Mouse (Mus musculus): ENCODE data around the gene Plxdc1. TPM values are rescaled to one million over a fixed set of nuclear protein-coding genes. Genes with fewer than 3 reads are reported as not detected.

The Plxdc1 gene
- polyA plus RNA-seq, 1 experiment from 2014 or later, result not detected

DNA sequence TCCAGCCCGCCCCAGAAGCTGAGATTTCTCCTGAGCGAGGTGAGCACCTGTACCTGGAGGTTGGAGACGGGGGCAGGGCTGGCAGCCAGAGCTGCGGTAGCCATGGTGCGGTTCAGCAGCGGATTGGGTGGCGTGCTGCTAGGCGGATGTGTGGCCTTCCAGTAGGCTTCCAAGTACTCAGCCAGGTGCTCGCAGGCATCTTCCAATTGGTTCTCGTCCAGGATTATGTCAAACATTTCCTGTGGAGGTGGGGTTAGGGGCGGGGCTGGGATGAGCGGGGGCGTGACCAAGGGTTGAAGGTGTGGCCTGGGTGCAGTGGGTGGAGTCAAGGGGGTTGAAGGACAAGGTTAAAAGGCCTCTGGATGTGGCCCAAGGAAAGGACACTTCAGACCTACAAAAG lies 18.8 kb upstream of the Plxdc1 start:
- peaks cover 2% of the 10 kb centered on the region; the same call in 1 of the 2 replicates for H3K27me3 ChIP-seq (ENCODE audit: control insufficient read depth, insufficient read depth, low read length)
- peaks cover 2% of the 10 kb centered on the region; the same call in 1 of the 2 replicates for H3K36me3 ChIP-seq (ENCODE audit: control insufficient read depth, insufficient read depth, low read length)
- H3K4me1 ChIP-seq (ENCODE audit: control insufficient read depth, insufficient read depth, low read length), result peaks cover 10% of the 10 kb centered on the region
- WGBS, result 48% methylated on average over 13 of the region's 13 CpGs
- ATAC-seq (ENCODE audit: low FRiP score) (no peak), DNase-seq (ENCODE audit: low spot score, missing footprints) (no peak)
- no peak overlapping the region for H3K4me2 ChIP-seq
- H3K9me3 ChIP-seq (ENCODE audit: control insufficient read depth, low read length), result no peaks in the 10 kb centered on the region
- H3K27ac ChIP-seq (ENCODE audit: low read depth, low read length), result no peak overlapping the region
- no peak overlapping the region for H3K9ac ChIP-seq (ENCODE audit: low read length)
- no peak overlapping the region for H3K4me3 ChIP-seq (ENCODE audit: low read depth, low read length)

DNA sequence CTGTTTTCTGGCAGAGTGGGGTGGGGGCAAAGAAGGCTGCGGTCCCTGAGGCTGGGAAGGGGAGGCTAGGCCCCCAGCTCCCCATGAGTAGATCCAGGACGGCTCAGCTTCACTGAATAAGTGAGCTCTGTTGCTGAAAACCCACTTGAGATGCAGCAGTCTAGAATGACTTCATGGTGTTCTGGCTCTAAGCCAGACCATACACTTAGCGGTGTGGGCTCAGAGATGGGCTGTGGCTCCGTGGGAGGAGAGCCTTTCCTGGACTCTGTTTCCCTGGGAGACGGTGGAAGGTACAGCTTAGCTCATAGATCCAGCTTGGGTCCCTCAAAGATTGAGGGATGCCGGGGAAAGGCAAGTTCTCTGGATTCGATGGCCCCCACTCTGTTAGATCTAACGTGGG lies 17.9 kb upstream of the Plxdc1 start:
- 90% methylated on average over 8 of the region's 8 CpGs for WGBS
- no peak overlapping the region for H3K9ac ChIP-seq (ENCODE audit: low read length)
- H3K4me2 ChIP-seq, result no peak overlapping the region
- DNase-seq (ENCODE audit: low spot score, missing footprints) (no peak), ATAC-seq (ENCODE audit: low FRiP score) (no peak)
- peaks cover 2% of the 10 kb centered on the region; the same call in 1 of the 2 replicates for H3K27me3 ChIP-seq (ENCODE audit: control insufficient read depth, insufficient read depth, low read length)
- peaks cover 2% of the 10 kb centered on the region; the same call in 1 of the 2 replicates for H3K36me3 ChIP-seq (ENCODE audit: control insufficient read depth, insufficient read depth, low read length)
- H3K4me1 ChIP-seq (ENCODE audit: control insufficient read depth, insufficient read depth, low read length), result peaks cover 10% of the 10 kb centered on the region
- no peak overlapping the region for H3K27ac ChIP-seq (ENCODE audit: low read depth, low read length)
- H3K4me3 ChIP-seq (ENCODE audit: low read depth, low read length), result no peak overlapping the region
- no peaks in the 10 kb centered on the region for H3K9me3 ChIP-seq (ENCODE audit: control insufficient read depth, low read length)

DNA sequence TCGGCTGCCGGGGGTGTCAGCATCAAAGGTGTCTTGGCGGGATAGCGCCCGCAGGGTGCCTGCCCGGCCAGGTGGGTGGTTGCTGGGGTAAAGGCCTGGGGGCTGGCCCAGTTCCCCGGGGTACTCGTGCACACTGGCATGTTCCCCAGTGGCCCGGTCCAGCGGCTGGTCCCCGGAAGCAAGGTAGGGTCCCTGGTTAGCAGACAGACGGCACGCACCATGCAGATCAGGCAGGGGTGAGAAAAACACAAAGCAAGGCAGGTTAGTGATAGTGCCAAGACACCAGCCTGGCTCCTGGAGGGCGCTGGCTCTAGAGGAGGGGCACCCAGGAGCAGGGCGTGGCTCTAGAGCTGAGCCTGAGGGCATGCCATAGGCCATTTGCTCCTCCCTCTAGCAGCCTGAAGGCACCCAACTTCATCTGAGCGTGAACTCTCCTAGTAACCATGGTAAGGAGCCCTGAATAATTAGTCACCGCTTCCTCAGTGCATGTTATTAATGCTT lies 17.0 kb upstream of the Plxdc1 start:
- peaks cover 2% of the 10 kb centered on the region; the same call in 1 of the 2 replicates for H3K27me3 ChIP-seq (ENCODE audit: control insufficient read depth, insufficient read depth, low read length)
- 33% methylated on average over 17 of the region's 17 CpGs for WGBS
- peak overlapping the region; percentile 20 for H3K4me2 ChIP-seq
- no peaks in the 10 kb centered on the region for H3K36me3 ChIP-seq (ENCODE audit: control insufficient read depth, insufficient read depth, low read length)
- H3K9me3 ChIP-seq (ENCODE audit: control insufficient read depth, low read length), result no peaks in the 10 kb centered on the region
- no peak overlapping the region for H3K4me3 ChIP-seq (ENCODE audit: low read depth, low read length)
- DNase-seq (ENCODE audit: low spot score, missing footprints) (no peak), ATAC-seq (ENCODE audit: low FRiP score) (peak; percentile 36; the same call in 1 of the 2 replicates)
- H3K27ac ChIP-seq (ENCODE audit: low read depth, low read length), result no peak overlapping the region
- H3K4me1 ChIP-seq (ENCODE audit: control insufficient read depth, insufficient read depth, low read length), result peaks cover 10% of the 10 kb centered on the region
- no peak overlapping the region for H3K9ac ChIP-seq (ENCODE audit: low read length)

DNA sequence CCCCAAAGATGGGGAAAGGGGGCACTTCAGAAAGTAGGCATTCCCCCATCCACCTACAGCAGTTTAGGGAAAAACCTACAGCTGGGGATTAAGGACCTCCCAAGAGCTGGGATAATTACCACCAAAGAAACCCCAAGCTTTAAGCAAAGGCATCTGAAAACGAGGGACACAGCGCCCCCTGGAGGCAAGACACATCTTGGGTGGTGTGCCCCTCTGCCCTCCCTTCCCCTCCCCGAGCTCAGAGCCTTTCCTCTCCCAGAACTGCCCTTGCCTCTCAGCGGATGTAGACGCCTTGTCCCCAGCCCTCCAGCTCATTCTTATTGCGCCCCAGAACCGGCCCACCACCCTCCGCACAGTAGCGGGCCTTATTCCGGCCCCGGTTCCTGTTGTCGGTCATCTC lies 16.4 kb upstream of the Plxdc1 start:
- no peaks in the 10 kb centered on the region for H3K36me3 ChIP-seq (ENCODE audit: control insufficient read depth, insufficient read depth, low read length)
- DNase-seq (ENCODE audit: low spot score, missing footprints) (peak; percentile 98), ATAC-seq (ENCODE audit: low FRiP score) (peak; percentile 25; the same call in 1 of the 2 replicates)
- H3K4me1 ChIP-seq (ENCODE audit: control insufficient read depth, insufficient read depth, low read length), result peaks cover 10% of the 10 kb centered on the region
- H3K4me3 ChIP-seq (ENCODE audit: low read depth, low read length), result 0 out of 2 replicates have a peak overlapping the region, but pooled peaks have one; percentile 0
- H3K9me3 ChIP-seq (ENCODE audit: control insufficient read depth, low read length), result no peaks in the 10 kb centered on the region
- no peak overlapping the region for H3K27ac ChIP-seq (ENCODE audit: low read depth, low read length)
- WGBS, result 5% methylated on average over 12 of the region's 12 CpGs
- no peak overlapping the region for H3K9ac ChIP-seq (ENCODE audit: low read length)
- H3K4me2 ChIP-seq, result peak overlapping the region; percentile 20
- peaks cover 2% of the 10 kb centered on the region; the same call in 1 of the 2 replicates for H3K27me3 ChIP-seq (ENCODE audit: control insufficient read depth, insufficient read depth, low read length)

DNA sequence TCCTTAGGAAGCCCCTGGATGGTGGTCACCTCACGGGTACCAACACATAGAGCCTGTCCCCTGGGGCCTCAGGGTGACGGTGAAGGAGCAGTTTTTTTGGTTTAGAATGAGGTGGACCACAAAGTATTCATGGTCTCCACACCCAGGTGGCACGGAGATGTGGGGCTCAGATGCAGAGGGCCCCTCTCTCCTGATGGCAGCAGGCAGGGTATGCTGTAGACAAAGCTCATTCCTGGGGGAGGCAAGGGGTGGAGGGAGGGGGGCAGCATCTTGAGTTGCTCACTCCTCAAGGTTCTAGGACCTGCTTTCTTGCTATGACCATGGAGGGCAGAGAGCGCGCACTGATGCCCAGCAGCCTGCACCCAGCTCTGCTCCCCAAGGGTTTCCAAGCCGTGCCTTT lies 15.7 kb upstream of the Plxdc1 start:
- Histone ChIP-seq H3K9me3 (ENCODE audit: control insufficient read depth, low read length) (no peaks in the 10 kb centered on the region), H3K4me2 (no peak overlapping the region), H3K27me3 (ENCODE audit: control insufficient read depth, insufficient read depth, low read length) (peaks cover 2% of the 10 kb centered on the region; the same call in 1 of the 2 replicates), H3K4me1 (ENCODE audit: control insufficient read depth, insufficient read depth, low read length) (peaks cover 10% of the 10 kb centered on the region), H3K9ac (ENCODE audit: low read length) (no peak overlapping the region), H3K36me3 (ENCODE audit: control insufficient read depth, insufficient read depth, low read length) (no peaks in the 10 kb centered on the region), H3K27ac (ENCODE audit: low read depth, low read length) (no peak overlapping the region), H3K4me3 (ENCODE audit: low read depth, low read length) (no peak overlapping the region)
- ATAC-seq (ENCODE audit: low FRiP score), result no peak
- no peak for DNase-seq (ENCODE audit: low spot score, missing footprints)
- WGBS, result 61% methylated on average over 6 of the region's 6 CpGs

DNA sequence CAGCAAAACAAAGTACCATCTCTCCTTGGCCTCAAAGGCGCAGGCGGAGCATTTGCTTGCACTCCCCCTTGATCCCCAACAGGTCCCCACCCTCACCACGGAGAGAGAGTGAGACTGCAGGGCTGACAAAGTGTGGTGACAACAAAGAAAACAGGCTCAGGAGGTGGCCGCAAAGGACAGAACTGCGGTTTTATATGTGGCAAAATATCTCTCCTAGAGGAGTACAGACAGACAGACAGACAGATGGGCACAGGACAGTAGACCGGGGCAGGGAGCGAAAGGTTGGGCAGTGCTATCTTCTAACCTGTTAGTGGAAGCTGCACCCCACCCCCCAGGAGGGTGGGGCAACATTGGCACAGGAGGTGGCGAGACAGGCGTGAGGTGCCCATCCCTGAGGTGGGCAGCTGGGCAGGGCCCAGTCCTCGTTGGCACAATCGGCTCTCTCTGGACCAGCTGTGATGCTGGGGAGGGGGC lies 15.1 kb upstream of the Plxdc1 start:
- no peak overlapping the region for H3K9ac ChIP-seq (ENCODE audit: low read length)
- H3K27ac ChIP-seq (ENCODE audit: low read depth, low read length), result no peak overlapping the region
- DNase-seq (ENCODE audit: low spot score, missing footprints), result no peak
- H3K27me3 ChIP-seq (ENCODE audit: control insufficient read depth, insufficient read depth, low read length), result peaks cover 2% of the 10 kb centered on the region; the same call in 1 of the 2 replicates
- no peaks in the 10 kb centered on the region for H3K36me3 ChIP-seq (ENCODE audit: control insufficient read depth, insufficient read depth, low read length)
- H3K9me3 ChIP-seq (ENCODE audit: control insufficient read depth, low read length), result no peaks in the 10 kb centered on the region
- WGBS, result 33% methylated on average over 11 of the region's 11 CpGs
- H3K4me1 ChIP-seq (ENCODE audit: control insufficient read depth, insufficient read depth, low read length), result peaks cover 10% of the 10 kb centered on the region
- no peak for ATAC-seq (ENCODE audit: low FRiP score)
- no peak overlapping the region for H3K4me2 ChIP-seq
- H3K4me3 ChIP-seq (ENCODE audit: low read depth, low read length), result no peak overlapping the region

DNA sequence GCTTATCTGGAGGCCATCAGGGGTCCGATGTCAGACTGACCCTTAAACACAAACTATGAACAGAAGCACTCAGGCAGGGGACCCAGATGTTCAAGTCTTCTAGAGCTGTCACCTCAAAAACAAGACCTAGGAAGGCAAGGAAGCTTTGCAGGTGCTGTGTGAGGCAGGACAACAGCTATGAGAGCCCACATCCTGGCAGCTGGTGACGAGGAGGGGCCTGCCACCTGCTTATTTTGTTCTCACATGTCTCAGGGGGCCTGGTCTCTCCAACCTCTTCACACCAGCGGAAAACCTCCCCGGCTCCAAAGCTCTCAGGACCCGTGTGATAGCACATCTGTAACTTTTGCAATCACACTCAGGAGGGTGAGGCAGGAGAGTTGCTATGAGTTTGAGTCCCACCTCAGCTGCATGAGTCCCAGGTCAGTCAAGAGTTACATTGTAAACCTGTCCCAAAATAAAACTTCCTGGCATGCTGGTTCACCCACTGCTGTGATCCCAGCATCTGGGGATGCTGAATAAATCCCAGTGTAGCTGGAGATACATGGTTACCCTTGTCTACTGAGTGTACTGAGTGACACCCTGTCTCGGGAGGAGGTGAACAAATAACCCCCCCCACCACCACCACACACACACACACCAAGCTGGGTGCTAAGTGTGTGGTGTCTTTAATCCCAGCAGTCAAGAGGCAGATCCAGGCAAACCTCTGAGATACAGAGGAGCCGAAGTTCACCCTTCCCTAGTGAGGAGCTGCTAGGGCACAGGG lies 14.3 kb upstream of the Plxdc1 start:
- DNase-seq (ENCODE audit: low spot score, missing footprints), result no peak
- Histone ChIP-seq H3K36me3 (ENCODE audit: control insufficient read depth, insufficient read depth, low read length) (no peaks in the 10 kb centered on the region), H3K9ac (ENCODE audit: low read length) (no peak overlapping the region), H3K27ac (ENCODE audit: low read depth, low read length) (no peak overlapping the region), H3K4me2 (no peak overlapping the region), H3K9me3 (ENCODE audit: control insufficient read depth, low read length) (no peaks in the 10 kb centered on the region), H3K4me1 (ENCODE audit: control insufficient read depth, insufficient read depth, low read length) (peaks cover 14% of the 10 kb centered on the region), H3K27me3 (ENCODE audit: control insufficient read depth, insufficient read depth, low read length) (peaks cover 2% of the 10 kb centered on the region; the same call in 1 of the 2 replicates), H3K4me3 (ENCODE audit: low read depth, low read length) (no peak overlapping the region)
- 55% methylated on average over 7 of the region's 7 CpGs for WGBS
- no peak for ATAC-seq (ENCODE audit: low FRiP score)

DNA sequence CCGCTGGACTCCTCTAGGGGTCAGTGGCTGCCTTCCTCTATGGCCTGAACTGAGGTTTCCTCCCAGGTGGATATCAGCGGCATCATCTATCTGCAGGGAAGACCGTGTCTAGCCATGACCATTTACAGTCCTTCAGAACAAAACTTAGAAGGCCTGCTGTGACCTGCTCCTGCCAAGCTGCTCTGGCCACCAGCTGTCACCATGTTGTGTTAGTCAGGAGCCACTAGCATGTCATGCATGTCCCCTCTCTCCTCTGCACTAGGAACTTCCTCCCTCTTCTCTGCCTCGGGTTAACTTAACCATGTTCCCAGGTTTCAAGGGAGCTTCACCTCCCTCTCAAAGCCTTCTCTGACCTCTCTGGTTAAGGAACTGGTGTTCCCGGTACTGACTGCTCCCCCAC lies 13.5 kb upstream of the Plxdc1 start:
- no peak overlapping the region for H3K4me2 ChIP-seq
- no peaks in the 10 kb centered on the region for H3K9me3 ChIP-seq (ENCODE audit: control insufficient read depth, low read length)
- WGBS, result 66% methylated on average over 5 of the region's 5 CpGs
- H3K4me1 ChIP-seq (ENCODE audit: control insufficient read depth, insufficient read depth, low read length), result peaks cover 22% of the 10 kb centered on the region
- no peak overlapping the region for H3K4me3 ChIP-seq (ENCODE audit: low read depth, low read length)
- H3K27me3 ChIP-seq (ENCODE audit: control insufficient read depth, insufficient read depth, low read length), result peaks cover 2% of the 10 kb centered on the region; the same call in 1 of the 2 replicates
- no peak overlapping the region for H3K9ac ChIP-seq (ENCODE audit: low read length)
- H3K36me3 ChIP-seq (ENCODE audit: control insufficient read depth, insufficient read depth, low read length), result no peaks in the 10 kb centered on the region
- no peak for ATAC-seq (ENCODE audit: low FRiP score)
- no peak for DNase-seq (ENCODE audit: low spot score, missing footprints)
- H3K27ac ChIP-seq (ENCODE audit: low read depth, low read length), result no peak overlapping the region

DNA sequence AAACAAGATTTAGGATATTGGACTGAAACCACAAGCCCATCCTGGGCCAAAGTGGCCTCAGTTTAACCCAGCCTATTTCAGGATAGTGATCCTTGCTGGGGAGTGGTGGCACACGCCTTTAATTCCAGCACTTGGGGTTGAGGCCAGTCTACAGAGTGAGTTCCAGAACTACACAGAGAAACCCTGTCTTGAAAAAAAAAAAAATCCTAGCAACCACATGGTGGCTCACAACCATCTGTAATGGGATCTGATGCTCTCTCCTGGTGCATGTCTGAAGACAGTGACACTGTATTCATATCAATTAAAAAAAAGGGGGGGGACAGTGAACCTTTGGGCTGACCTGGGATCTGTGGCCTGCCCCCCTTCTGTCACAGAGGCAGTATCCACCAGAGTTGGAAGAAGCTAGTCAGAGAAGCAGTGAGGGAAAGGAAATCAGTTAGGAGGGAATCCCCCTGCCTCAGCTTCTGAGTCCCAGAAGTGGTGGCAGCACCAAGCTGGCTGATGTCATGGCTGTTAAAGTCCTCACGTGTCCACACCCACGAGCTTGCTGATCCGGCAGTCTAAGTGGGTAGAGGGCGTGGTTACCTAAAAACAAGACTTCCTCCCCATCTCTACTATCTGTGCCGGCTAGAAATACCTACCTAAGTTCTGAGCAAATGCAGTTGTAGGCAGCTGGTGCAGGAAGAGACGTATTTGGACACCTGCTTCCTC lies 12.8 kb upstream of the Plxdc1 start:
- no peaks in the 10 kb centered on the region for H3K36me3 ChIP-seq (ENCODE audit: control insufficient read depth, insufficient read depth, low read length)
- H3K27ac ChIP-seq (ENCODE audit: low read depth, low read length), result no peak overlapping the region
- peaks cover 24% of the 10 kb centered on the region for H3K4me1 ChIP-seq (ENCODE audit: control insufficient read depth, insufficient read depth, low read length)
- no peak overlapping the region for H3K4me2 ChIP-seq
- no peak for ATAC-seq (ENCODE audit: low FRiP score)
- no peak overlapping the region for H3K9ac ChIP-seq (ENCODE audit: low read length)
- no peak overlapping the region for H3K4me3 ChIP-seq (ENCODE audit: low read depth, low read length)
- 70% methylated on average over 7 of the region's 7 CpGs for WGBS
- DNase-seq (ENCODE audit: low spot score, missing footprints), result no peak
- no peaks in the 10 kb centered on the region for H3K9me3 ChIP-seq (ENCODE audit: control insufficient read depth, low read length)
- peaks cover 2% of the 10 kb centered on the region; the same call in 1 of the 2 replicates for H3K27me3 ChIP-seq (ENCODE audit: control insufficient read depth, insufficient read depth, low read length)

Measured in midbrain, embryonic 11.5 days (tissue).